Mouse (Mus musculus) forebrain, embryonic 15.5 days (tissue): ENCODE data around the gene 6430571L13Rik. TPM values are rescaled to one million over a fixed set of nuclear protein-coding genes. Genes with fewer than 3 reads are reported as not detected.
A peak's percentile ranks its signal among the peaks of the same experiment; 100 is the strongest.

Experiments
- ATAC-seq: fragments of 200-750 bp; cut with Nextera tagmentation; replicated peaks from 2 replicates; pipeline ENCODE4 v1.8.0; 2017; ENCODE audit warnings: mild to moderate bottlenecking, moderate TSS enrichment, moderate library complexity
- H3K27ac ChIP-seq: fragments of 300-500 bp; sonication (generic); replicated peaks from 2 replicates; pipeline ENCODE4 v1.5.1; 2015; ENCODE audit warnings: mild to moderate bottlenecking, inconsistent platforms
- H3K27me3 ChIP-seq: fragments of 300-500 bp; sonication (generic); 2 replicates; pipeline ENCODE4 v1.6.1; 2015; ENCODE audit warnings: inconsistent platforms
- H3K36me3 ChIP-seq: fragments of 300-500 bp; sonication (generic); 2 replicates; pipeline ENCODE4 v1.6.1; 2015; ENCODE audit warnings: mild to moderate bottlenecking, inconsistent platforms
- H3K4me1 ChIP-seq: fragments of 300-500 bp; sonication (generic); 2 replicates; pipeline ENCODE4 v1.6.1; 2015; ENCODE audit warnings: inconsistent platforms
- H3K4me2 ChIP-seq: fragments of 300-500 bp; sonication (generic); replicated peaks from 2 replicates; pipeline ENCODE4 v1.6.1; 2015; ENCODE audit warnings: mild to moderate bottlenecking, inconsistent platforms
- H3K4me3 ChIP-seq: fragments of 300-500 bp; sonication (generic); 2 replicates; pipeline ENCODE4 v1.5.1; 2015; ENCODE audit warnings: mild to moderate bottlenecking, inconsistent platforms
- H3K9ac ChIP-seq: fragments of 300-500 bp; sonication (generic); replicated peaks from 2 replicates; pipeline ENCODE4 v1.6.1; 2015; ENCODE audit warnings: mild to moderate bottlenecking, inconsistent platforms
- H3K9me3 ChIP-seq: fragments of 300-500 bp; sonication (generic); 2 replicates; pipeline ENCODE4 v1.6.1; 2016; ENCODE audit warnings: inconsistent platforms
- WGBS: fragments of 180-500 bp; shearing (Covaris S2); methylation state at CpG from one replicate; pipeline ENCODE4 v1.1.7; 2015; ENCODE audit warnings: mixed read lengths; 5-methylcytosine and 5-hydroxymethylcytosine counted together
- polyA plus RNA-seq: library from polyadenylated mRNA; unstranded; fragments of >200 nt; fragmentation: Nextera tagmentation; extraction: Ambion mirVana; gene quantifications from 2 replicates; pipeline ENCODE4 v1.2.1, GENCODE M21; 2015

6430571L13Rik gene
- polyA plus RNA-seq, 1 experiment from 2014 or later: 4.5 TPM

- Histone ChIP-seq H3K4me1 (peaks cover 42% of the 10 kb centered on the region), H3K27ac (peak within 1 kb of the TSS; percentile 56), H3K27me3 (peaks cover 47% of the 10 kb centered on the region; the same call in 1 of the 2 replicates), H3K4me3 (peak within 1 kb of the TSS; percentile 89), H3K36me3 (no peaks in the 10 kb centered on the region), H3K9me3 (no peaks in the 10 kb centered on the region), H3K9ac (peak within 1 kb of the TSS; percentile 76), H3K4me2 (peak within 1 kb of the TSS; percentile 99)
- ATAC-seq: peak; percentile 74
- 2% methylated on average over 31 of the region's 54 CpGs for WGBS
Measured at GRCm38 (mm10) chr9:107399491-107399971, 59.1 kb downstream of the 6430571L13Rik start, which contains the start of gene Cacna2d2. Cacna2d2 (plus strand) TSS chr9:107399612.

- Histone ChIP-seq H3K9ac (peak overlapping the region; percentile 76), H3K27ac (peak overlapping the region; percentile 56), H3K36me3 (no peaks in the 10 kb centered on the region), H3K9me3 (no peaks in the 10 kb centered on the region), H3K27me3 (peaks cover 47% of the 10 kb centered on the region; the same call in 1 of the 2 replicates), H3K4me2 (peak overlapping the region; percentile 99), H3K4me1 (peaks cover 42% of the 10 kb centered on the region), H3K4me3 (peak overlapping the region; percentile 89)
- ATAC-seq: peak; percentile 42
- WGBS: under 1% methylated on average over 36 of the region's 45 CpGs
Measured at GRCm38 (mm10) chr9:107400060-107400511, 59.7 kb downstream of the 6430571L13Rik start.

- Histone ChIP-seq H3K4me2 (peak overlapping the region; percentile 99), H3K27me3 (peaks cover 47% of the 10 kb centered on the region; the same call in 1 of the 2 replicates), H3K36me3 (no peaks in the 10 kb centered on the region), H3K9me3 (no peaks in the 10 kb centered on the region), H3K4me3 (peak overlapping the region; percentile 89), H3K9ac (peak overlapping the region; percentile 76), H3K27ac (no peak overlapping the region), H3K4me1 (peaks cover 42% of the 10 kb centered on the region)
- no peak for ATAC-seq
- WGBS: 15% methylated on average over 13 of the region's 13 CpGs
Measured at GRCm38 (mm10) chr9:107400666-107401285, 60.4 kb downstream of the 6430571L13Rik start.

Other genes starting within 250 kb of the 6430571L13Rik start
- 19.7 and 23.4 TPM in 2 replicates for gene Dock3, start 108.7 kb upstream of the 6430571L13Rik start, polyA plus RNA-seq
- 1.4 and 1.8 TPM in 2 replicates for gene Mapkapk3, start 50.7 kb upstream of the 6430571L13Rik start, polyA plus RNA-seq
- 9.5 and 11.5 TPM in 2 replicates for gene Cish, start 44.6 kb upstream of the 6430571L13Rik start, polyA plus RNA-seq
- gene Hemk1, start 2.3 kb upstream of the 6430571L13Rik start, polyA plus RNA-seq: 14.6 and 16.0 TPM in 2 replicates
- gene Cacna2d2, start 59.0 kb downstream of the 6430571L13Rik start, polyA plus RNA-seq: 3.9 and 4.2 TPM in 2 replicates
- 45.7 and 45.8 TPM in 2 replicates for gene Tmem115, start 193.3 kb downstream of the 6430571L13Rik start, polyA plus RNA-seq
- 34.7 and 36.0 TPM in 2 replicates for gene Cyb561d2, start 201.6 kb downstream of the 6430571L13Rik start, polyA plus RNA-seq
- gene Nprl2, start 201.6 kb downstream of the 6430571L13Rik start, polyA plus RNA-seq: 74.9 and 78.7 TPM in 2 replicates
- 3.7 and 4.6 TPM in 2 replicates for gene Zmynd10, start 206.7 kb downstream of the 6430571L13Rik start, polyA plus RNA-seq
- 38.9 and 41.1 TPM in 2 replicates for gene Rassf1, start 211.0 kb downstream of the 6430571L13Rik start, polyA plus RNA-seq
- gene Tusc2, start 222.7 kb downstream of the 6430571L13Rik start, polyA plus RNA-seq: 96.7 and 97.5 TPM in 2 replicates
- 75.3 and 76.2 TPM in 2 replicates for gene Hyal2, start 227.3 kb downstream of the 6430571L13Rik start, polyA plus RNA-seq
- 8.6 and 8.8 TPM in 2 replicates for gene Hyal1, start 236.3 kb downstream of the 6430571L13Rik start, polyA plus RNA-seq
- gene Naa80, start 238.3 kb downstream of the 6430571L13Rik start, polyA plus RNA-seq: 14.7 and 17.0 TPM in 2 replicates
- gene Hyal3, start 240.2 kb downstream of the 6430571L13Rik start, polyA plus RNA-seq: 1.3 and 2.1 TPM in 2 replicates
- gene Ifrd2, start 247.0 kb downstream of the 6430571L13Rik start, polyA plus RNA-seq: 15.4 and 16.9 TPM in 2 replicates